Mouse (Mus musculus) ZHBTc4 (cell line): ENCODE measurements around the gene Ogfr.

Experiments used
- DNase-seq: peaks from one replicate; pipeline ENCODE4 v3.0.0-alpha.2; 2011; ENCODE audit warnings: low read depth, low spot score

Gene Ogfr

DNA sequence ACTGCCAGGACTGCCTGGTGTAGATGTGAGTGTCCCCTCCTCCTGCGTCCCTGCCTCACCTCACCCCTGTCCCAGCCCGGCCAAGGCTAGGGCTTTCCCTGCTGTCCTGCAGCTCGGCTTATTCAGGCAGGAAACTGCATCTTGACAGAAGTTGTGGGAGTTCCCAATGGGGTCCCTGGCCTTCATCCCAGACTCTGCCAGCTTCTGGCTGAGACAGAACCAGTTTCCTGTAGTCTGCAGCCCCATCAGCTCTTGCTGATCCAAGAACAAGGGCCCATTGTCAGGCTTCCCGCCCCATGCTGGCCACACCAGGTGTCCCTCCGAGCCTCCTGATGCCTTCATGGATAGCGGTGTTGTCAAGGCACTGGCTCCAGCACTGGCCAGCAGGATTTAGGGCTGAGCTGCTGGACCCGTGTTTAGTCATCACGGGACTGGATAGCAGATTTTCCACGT lies 11.6 kb downstream of the Ogfr start:
- DNase-seq = no peak

DNA sequence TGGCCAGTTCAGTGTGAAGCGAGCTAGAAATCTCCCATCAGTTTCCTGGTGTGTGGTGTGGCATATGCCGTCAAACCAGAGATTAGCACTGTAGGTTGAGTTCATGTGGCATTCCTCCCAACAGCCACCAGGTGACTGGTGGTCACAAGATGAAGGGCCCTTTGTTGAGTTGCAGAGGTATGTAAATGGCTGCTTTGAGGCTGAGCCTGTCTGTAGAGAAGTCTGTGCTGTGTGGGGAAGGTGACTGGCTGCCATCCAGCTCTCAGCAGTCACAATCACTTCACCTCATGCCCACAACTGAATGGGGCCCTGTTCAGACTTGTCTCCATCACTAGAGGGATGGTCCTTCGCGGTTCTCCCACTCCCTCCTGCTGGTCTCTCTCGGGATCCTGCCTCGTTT lies 15.7 kb downstream of the Ogfr start:
- peak; percentile 79 for DNase-seq

DNA sequence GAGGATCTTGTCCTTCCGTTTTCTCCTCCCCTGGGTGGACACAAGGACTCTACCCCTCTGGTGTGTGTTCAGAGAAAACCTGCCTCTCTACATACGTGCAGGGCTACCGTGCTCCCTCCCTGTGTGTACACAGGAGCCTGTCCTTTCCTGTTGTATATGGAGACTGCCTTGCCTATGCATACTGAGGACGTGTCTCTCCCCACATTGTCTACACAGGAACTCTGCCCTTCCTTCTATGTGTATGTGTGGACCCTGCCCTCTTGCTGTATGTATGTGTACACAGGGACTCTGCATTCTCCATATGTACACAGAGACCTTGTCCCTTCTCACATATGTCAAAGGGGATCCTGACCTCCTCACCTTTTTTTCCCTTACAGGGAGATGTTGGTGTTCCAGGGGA lies 21.2 kb downstream of the Ogfr start:
- DNase-seq = no peak

DNA sequence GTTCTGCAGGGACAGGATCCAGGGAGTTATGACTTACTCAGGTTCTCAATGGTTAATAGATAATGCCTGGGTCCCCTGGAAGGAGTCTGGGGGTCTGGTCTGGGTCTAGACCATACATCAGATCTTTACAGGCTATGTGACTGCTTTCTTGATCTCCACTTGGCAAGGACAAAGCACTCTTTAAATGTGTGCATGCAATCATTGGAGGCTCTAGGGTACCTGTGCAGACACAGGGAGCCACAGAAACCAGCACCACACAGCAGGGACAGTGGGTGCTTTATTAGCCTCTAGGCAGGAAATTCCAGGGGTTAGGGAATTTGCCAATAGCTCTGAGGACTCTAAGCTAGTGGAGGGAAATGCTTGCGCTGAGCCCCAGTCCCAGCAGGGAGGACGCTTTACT lies 22.8 kb downstream of the Ogfr start:
- DNase-seq = no peak

DNA sequence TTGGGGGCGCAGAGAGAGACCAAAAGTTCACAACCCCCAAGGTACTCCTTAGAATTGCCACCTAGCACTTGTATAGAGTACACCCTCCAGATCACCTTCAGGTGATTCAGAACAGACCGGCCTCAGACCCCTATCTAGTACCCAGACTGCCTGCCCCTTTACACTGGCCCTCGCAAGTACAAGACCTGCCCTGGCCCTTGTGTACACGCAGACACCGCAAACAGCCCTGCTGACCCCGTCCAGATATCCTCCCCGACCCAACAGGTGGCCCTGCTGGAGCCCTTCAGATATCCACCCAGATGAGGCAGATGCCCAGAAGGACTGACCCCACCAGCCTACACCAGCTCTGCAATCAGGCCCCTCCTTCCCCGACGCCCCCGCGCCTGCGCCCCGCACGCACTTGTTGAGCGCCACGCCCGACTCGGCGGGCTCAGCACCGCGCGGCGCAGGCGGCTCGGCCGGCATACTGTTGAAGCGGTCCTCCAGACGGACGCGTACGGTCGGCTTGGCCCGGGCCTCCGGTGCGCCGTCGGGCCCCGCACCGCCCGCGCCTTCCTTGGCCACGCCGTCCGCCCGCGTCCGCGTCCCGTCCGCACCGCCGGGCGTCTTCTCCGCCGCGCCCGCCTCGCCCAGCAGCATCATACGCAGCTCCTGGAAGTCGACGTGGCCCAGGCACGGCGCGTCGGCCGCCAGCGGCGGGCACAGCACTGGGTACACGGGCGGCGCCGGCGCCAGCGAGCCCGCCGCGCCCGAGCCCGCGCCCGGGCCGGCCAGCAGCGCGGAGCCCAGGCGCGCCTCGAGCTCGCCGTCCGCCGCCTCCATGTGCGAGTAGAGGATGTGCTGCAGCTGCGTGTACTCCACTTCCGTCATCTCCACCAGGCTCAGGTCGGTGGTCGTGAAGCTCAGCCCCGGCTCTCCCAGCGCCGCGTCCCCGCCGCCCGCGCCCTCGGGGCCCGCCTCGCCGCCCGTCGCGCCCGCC lies 52.8 kb downstream of the Ogfr start:
- DNase-seq = peak; percentile 72

DNA sequence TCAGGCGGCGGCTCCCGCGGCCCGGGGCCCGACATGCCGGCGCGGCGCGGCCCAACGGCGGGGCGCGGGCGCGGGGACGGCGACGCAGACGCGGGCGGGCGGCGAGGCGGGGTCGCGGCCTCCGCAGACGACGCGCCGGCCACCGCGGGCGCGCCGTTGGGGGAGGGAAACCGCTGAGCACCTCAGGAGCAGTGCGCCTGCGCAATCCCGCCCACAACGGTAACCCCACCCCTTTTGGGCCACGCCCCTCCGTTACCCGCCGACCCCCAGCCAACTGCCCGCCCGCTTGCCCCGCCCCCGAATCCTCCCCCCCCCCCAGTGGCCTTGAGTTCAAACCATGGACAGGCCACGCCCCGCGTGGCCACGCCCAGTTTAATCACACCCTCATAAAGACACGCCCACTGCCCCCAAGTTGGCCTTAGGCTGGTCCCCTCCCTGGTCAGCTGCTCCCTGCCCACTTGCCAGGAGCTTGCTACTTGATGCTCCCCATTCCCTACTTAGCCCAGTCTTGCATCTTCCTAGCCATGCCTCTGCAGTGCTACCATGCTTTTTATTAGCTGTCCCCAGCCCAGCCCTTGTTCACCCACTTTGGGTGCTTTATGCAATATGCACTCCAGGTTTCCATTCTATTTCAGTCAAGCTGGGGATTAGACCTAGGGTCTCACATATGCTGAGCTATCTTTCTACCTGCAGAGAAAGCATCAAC lies 53.7 kb downstream of the Ogfr start, which contains the start of gene Tcfl5:
Tcfl5 (minus strand) TSS at position 154 of the 706 bp plus-strand sequence.
- DNase-seq = peak; percentile 66

DNA sequence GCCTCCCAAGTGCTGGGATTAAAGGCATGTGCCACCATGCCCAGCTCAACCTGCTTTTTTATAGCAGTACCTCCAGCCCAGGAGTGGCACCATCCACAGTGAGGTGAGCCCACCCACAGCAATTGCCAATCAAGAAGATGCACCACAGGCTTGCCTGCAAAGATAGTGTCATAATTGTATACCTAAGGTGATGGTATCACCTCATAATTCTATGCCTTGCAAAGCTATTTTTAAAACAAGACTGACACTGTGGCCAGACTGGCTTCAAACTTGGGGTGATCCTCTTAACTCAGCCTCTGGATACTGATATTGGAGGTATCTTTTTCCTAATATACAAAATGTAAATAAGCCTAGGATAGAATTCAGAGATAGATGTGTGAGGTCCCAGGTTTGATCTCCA lies 54.6 kb downstream of the Ogfr start:
- no peak for DNase-seq
